20 mouse cellular contexts compared by ENCODE assay signal in genomic region chr12:117860840-117861239, GRCm38 (mm10).
"Had no signal": no experiment of that assay in that cellular context is flagged by ENCODE, and none has a peak within 500 bp of the region (broad histone marks: within the 10 kb centered on the region; RNA-seq: fewer than 3 reads in every experiment).

No protein-coding gene starts in this region.

- DNase-seq: liver, postnatal 0 days; lung, adult 2 months; lung, postnatal 14 days; lung, postnatal 36 days; retina, postnatal 1 day; right cerebral cortex, adult 18-20 months; thymus, adult 2 months; thymus, postnatal 25 days; thymus, postnatal 4 days had no signal

- ATAC-seq: liver, postnatal 0 days; lung, postnatal 0 days; midbrain, embryonic 13.5 days; midbrain, embryonic 16.5 days had no signal

- H3K27ac ChIP-seq: liver, embryonic 15.5 days; lung, embryonic 15.5 days; midbrain, embryonic 10.5 days; midbrain, embryonic 13.5 days; neural tube, embryonic 13.5 days; neural tube, embryonic 15.5 days; stomach, embryonic 15.5 days; stomach, postnatal 0 days had no signal

- H3K27me3 ChIP-seq: liver, embryonic 15.5 days; lung, embryonic 15.5 days; midbrain, embryonic 13.5 days; neural tube, embryonic 13.5 days; neural tube, embryonic 15.5 days; stomach, embryonic 15.5 days had no signal

- H3K4me2 ChIP-seq: liver, embryonic 15.5 days; lung, embryonic 15.5 days; midbrain, embryonic 13.5 days; neural tube, embryonic 13.5 days; neural tube, embryonic 15.5 days; stomach, embryonic 15.5 days had no signal

- H3K9me3 ChIP-seq: liver, embryonic 15.5 days; lung, embryonic 15.5 days; midbrain, embryonic 10.5 days; midbrain, embryonic 13.5 days; neural tube, embryonic 13.5 days; neural tube, embryonic 15.5 days; stomach, embryonic 15.5 days had no signal

- H3K4me1 ChIP-seq: liver, embryonic 15.5 days; lung, embryonic 15.5 days; midbrain, embryonic 10.5 days; midbrain, embryonic 13.5 days; neural tube, embryonic 13.5 days; neural tube, embryonic 15.5 days; stomach, embryonic 15.5 days had no signal

- H3K36me3 ChIP-seq: liver, embryonic 15.5 days; midbrain, embryonic 13.5 days; neural tube, embryonic 13.5 days; neural tube, embryonic 15.5 days; stomach, embryonic 15.5 days had no signal

- H3K4me3 ChIP-seq: liver, embryonic 15.5 days; lung, embryonic 15.5 days; midbrain, embryonic 10.5 days; midbrain, embryonic 13.5 days; myocyte; neural tube, embryonic 13.5 days; neural tube, embryonic 15.5 days; stomach, embryonic 15.5 days had no signal

- H3K9ac ChIP-seq: liver, embryonic 15.5 days; liver, postnatal 0 days; lung, embryonic 15.5 days; midbrain, embryonic 13.5 days; neural tube, embryonic 13.5 days; neural tube, embryonic 15.5 days; stomach, embryonic 15.5 days had no signal
